Mouse (Mus musculus) heart, adult 2 months (tissue): Measurements from ENCODE around the gene Pacrg.

ENCODE experiments used
- CTCF ChIP-seq: fragments of 200-600 bp; IDR thresholded peaks from 2 replicates; pipeline ENCODE4 v1.8.1; 2022; ENCODE audit warnings: antibody characterized with exemption, mild to moderate bottlenecking, moderate library complexity
- EP300 ChIP-seq: fragments of 200-500 bp; IDR thresholded peaks from 2 replicates; pipeline ENCODE4 v1.6.1; 2011; ENCODE audit warnings: low read depth, low read length, control low read depth; ENCODE audit not compliant: insufficient read depth
- POLR2A ChIP-seq: fragments of 200-500 bp; IDR thresholded peaks from 2 replicates; pipeline ENCODE4 v1.6.1; 2011; ENCODE audit warnings: mild to moderate bottlenecking, low read depth, low read length, control low read depth; ENCODE audit not compliant: insufficient read depth

DNA sequence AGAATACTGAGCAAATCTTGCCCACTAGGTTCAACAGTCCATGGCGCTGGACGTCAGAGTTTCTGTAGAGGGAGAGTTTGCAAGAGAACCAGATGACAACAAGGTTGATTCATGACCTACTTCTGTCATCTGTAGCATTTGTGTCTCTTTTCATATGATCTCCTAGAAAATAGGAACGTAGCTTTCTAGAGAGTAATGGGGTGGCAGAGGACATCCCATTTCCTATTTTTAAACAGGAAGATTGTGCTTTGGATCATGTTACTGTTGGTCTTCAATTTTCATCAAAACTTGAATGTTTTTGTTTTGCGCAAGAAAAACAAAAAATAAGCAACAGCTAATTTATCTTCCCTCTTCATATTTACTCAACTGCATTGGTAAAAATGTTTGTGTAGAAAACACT is 379.2 kb downstream of the Pacrg start:
- TF ChIP-seq CTCF = no peak
- TF ChIP-seq POLR2A = no peak
- no peak for TF ChIP-seq EP300
